Mouse (Mus musculus) liver, embryonic 14 days (tissue): ENCODE measurements around the gene Cldn34b1. TPM values are rescaled to one million over a fixed set of nuclear protein-coding genes. Genes with fewer than 3 reads are reported as not detected.

Source experiments
- polyA plus RNA-seq: library from polyadenylated mRNA; depleted of rRNA; stranded (reverse); fragments of >200 nt; gene quantifications from 2 replicates; pipeline ENCODE4 v1.2.3, GENCODE M21; 2012; rRNA removed

The Cldn34b1 gene
- polyA plus RNA-seq, result not detected in 2 replicates

DNA sequence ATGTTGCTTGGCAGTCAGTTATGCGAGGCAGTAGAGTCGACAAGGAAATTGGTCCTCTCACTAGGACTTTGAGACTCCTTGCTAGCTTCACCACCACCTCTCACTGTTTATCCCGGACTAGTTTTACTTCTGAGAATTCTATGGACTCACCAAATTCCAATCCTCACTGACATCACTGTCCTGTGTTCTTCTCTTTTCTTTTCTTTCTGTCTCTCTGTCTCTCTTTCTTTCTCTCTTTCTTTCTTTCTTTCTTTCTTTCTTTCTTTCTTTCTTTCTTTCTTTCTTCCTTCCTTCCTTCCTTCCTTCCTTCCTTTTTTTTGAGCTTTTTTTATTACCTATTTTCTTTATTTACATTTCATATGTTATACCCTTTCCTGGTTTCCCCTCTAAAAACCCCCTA, at the start of gene Cldn34b1:
Gene Cldn34b1, minus strand, starts transcription at position 101 of the 400 bp plus-strand sequence.

DNA sequence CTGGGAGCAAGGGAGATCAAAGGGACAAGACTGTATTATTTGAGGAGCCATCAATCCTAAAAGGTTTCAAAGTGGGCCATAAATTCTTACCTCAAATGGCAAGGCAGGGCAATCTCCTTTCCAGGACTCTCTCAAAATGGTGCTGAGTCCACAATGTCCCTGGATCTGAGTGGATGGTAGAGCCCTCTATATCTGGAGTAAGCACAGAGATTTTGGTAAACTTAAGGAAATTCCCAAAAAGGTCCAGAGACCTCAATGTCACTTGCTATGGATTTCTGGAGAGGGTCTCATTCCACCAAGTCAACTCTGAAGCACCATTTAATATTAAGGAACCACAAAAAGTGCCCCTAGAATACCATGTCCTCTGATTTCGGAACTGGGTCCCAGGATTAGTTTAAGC, 45.8 kb upstream of the Cldn34b1 start, which contains the start of gene Magea6:
Gene Magea6, minus strand, starts transcription at position 101 of the 400 bp plus-strand sequence.

Other genes starting within 250 kb of the Cldn34b1 start
- not detected in 2 replicates for gene Magea6, start 45.7 kb upstream of the Cldn34b1 start, polyA plus RNA-seq
- not detected in 2 replicates for gene Magea3, start 59.2 kb upstream of the Cldn34b1 start, polyA plus RNA-seq
- gene Magea8, start 105.6 kb upstream of the Cldn34b1 start, polyA plus RNA-seq, result not detected in 2 replicates
- gene Magea5, start 172.9 kb upstream of the Cldn34b1 start, polyA plus RNA-seq, result not detected in 2 replicates
- not detected in 2 replicates for gene Magea1, start 199.5 kb upstream of the Cldn34b1 start, polyA plus RNA-seq
- not detected in 2 replicates for gene Magea2, start 203.4 kb upstream of the Cldn34b1 start, polyA plus RNA-seq
- gene Cldn34b2, start 238.1 kb upstream of the Cldn34b1 start, polyA plus RNA-seq, result 0.02 TPM in 1 of 2 replicates, not detected in the other